Mouse (Mus musculus): ENCODE data around the gene Sorcs2.

GRCm38 (mm10) chr5:36086931-36087330, 311.0 kb downstream of the Sorcs2 start:
- TF ChIP-seq CTCF (conservative IDR thresholded peaks at IDR 0.05; ENCODE audit: low read length) = no peak
- no peak for TF ChIP-seq POU5F1 (IDR thresholded peaks at IDR 0.05; ENCODE audit: borderline replicate concordance, low read length)
